Mouse (Mus musculus) hindbrain, embryonic 13.5 days (tissue): ENCODE measurements around the gene Uqcr11. TPM values are rescaled to one million over a fixed set of nuclear protein-coding genes. Genes with fewer than 3 reads are reported as not detected.

Source experiments
- ATAC-seq: fragments of 200-750 bp; cut with Nextera tagmentation; 2 replicates; pipeline ENCODE4 v1.8.0; 2017; ENCODE audit warnings: moderate TSS enrichment; ENCODE audit not compliant: low FRiP score
- H3K27ac ChIP-seq: fragments of 300-500 bp; sonication (generic); 2 replicates; pipeline ENCODE4 v1.5.1; 2015; ENCODE audit warnings: inconsistent platforms, mild to moderate bottlenecking, moderate library complexity
- H3K27me3 ChIP-seq: fragments of 300-500 bp; sonication (generic); 2 replicates; pipeline ENCODE4 v1.6.1; 2015; ENCODE audit warnings: mild to moderate bottlenecking, inconsistent platforms
- H3K36me3 ChIP-seq: fragments of 300-500 bp; sonication (generic); 2 replicates; pipeline ENCODE4 v1.6.1; 2015; ENCODE audit warnings: mild to moderate bottlenecking, inconsistent platforms
- H3K4me1 ChIP-seq: fragments of 300-500 bp; sonication (generic); replicated peaks from 2 replicates; pipeline ENCODE4 v1.6.1; 2015; ENCODE audit warnings: inconsistent platforms
- H3K4me2 ChIP-seq: fragments of 300-500 bp; sonication (generic); 2 replicates; pipeline ENCODE4 v1.6.1; 2015; ENCODE audit warnings: inconsistent platforms, mild to moderate bottlenecking, moderate library complexity
- H3K4me3 ChIP-seq: fragments of 300-500 bp; sonication (generic); 2 replicates; pipeline ENCODE4 v1.5.1; 2015; ENCODE audit warnings: mild to moderate bottlenecking, inconsistent platforms
- H3K9ac ChIP-seq: fragments of 300-500 bp; sonication (generic); 2 replicates; pipeline ENCODE4 v1.6.1; 2015; ENCODE audit warnings: mild to moderate bottlenecking, inconsistent platforms
- H3K9me3 ChIP-seq: fragments of 300-500 bp; sonication (generic); 2 replicates; pipeline ENCODE4 v1.6.1; 2016; ENCODE audit warnings: inconsistent platforms
- WGBS: fragments of 180-500 bp; shearing (Covaris S2); methylation state at CpG from one replicate; pipeline ENCODE4 v1.1.7; 2015; 5-methylcytosine and 5-hydroxymethylcytosine counted together
- polyA plus RNA-seq: library from polyadenylated mRNA; unstranded; fragments of >200 nt; fragmentation: Nextera tagmentation; extraction: Ambion mirVana; gene quantifications from 2 replicates; pipeline ENCODE4 v1.2.1, GENCODE M21; 2015

Gene Uqcr11
- polyA plus RNA-seq, 1 experiment from 2014 or later, result 575 TPM

- no peaks in the 10 kb centered on the region for H3K9me3 ChIP-seq
- peak overlapping the region; percentile 92 for H3K4me3 ChIP-seq
- H3K9ac ChIP-seq, result peak overlapping the region; percentile 94
- peak overlapping the region; percentile 98 for H3K4me2 ChIP-seq
- no peak overlapping the region for H3K27ac ChIP-seq
- H3K4me1 ChIP-seq, result peaks cover 37% of the 10 kb centered on the region
- 60% methylated on average over 10 of the region's 10 CpGs for WGBS
- no peak for ATAC-seq
- peaks cover 54% of the 10 kb centered on the region for H3K36me3 ChIP-seq
- no peaks in the 10 kb centered on the region for H3K27me3 ChIP-seq
These were observed 1.0 kb downstream of the Uqcr11 start for GRCm38 (mm10) chr10:80405481-80406173.

GRCm38 (mm10) chr10:80403044-80403692 lies 3.5 kb downstream of the Uqcr11 start:
- H3K27me3 ChIP-seq, result no peaks in the 10 kb centered on the region
- H3K27ac ChIP-seq, result no peak overlapping the region
- no peak overlapping the region for H3K9ac ChIP-seq
- H3K4me1 ChIP-seq, result peaks cover 44% of the 10 kb centered on the region
- H3K4me2 ChIP-seq, result no peak overlapping the region
- no peak overlapping the region for H3K4me3 ChIP-seq
- 96% methylated on average over 4 of the region's 4 CpGs for WGBS
- no peak for ATAC-seq
- peaks cover 37% of the 10 kb centered on the region for H3K36me3 ChIP-seq
- H3K9me3 ChIP-seq, result no peaks in the 10 kb centered on the region

- Histone ChIP-seq H3K27me3 (no peaks in the 10 kb centered on the region), H3K9ac (peak overlapping the region; percentile 68), H3K27ac (peak overlapping the region; percentile 100), H3K9me3 (no peaks in the 10 kb centered on the region), H3K36me3 (peaks cover 39% of the 10 kb centered on the region), H3K4me2 (peak overlapping the region; percentile 59), H3K4me1 (peaks cover 49% of the 10 kb centered on the region), H3K4me3 (peak overlapping the region; percentile 69; the same call in 1 of the 2 replicates)
- 84% methylated on average over 4 of the region's 4 CpGs for WGBS
- no peak for ATAC-seq
These were observed 5.9 kb downstream of the Uqcr11 start for GRCm38 (mm10) chr10:80400704-80401161.

GRCm38 (mm10) chr10:80399973-80400703 lies 6.5 kb downstream of the Uqcr11 start:
- peak overlapping the region; percentile 68 for H3K9ac ChIP-seq
- no peak for ATAC-seq
- peak overlapping the region; percentile 100 for H3K27ac ChIP-seq
- no peaks in the 10 kb centered on the region for H3K9me3 ChIP-seq
- H3K36me3 ChIP-seq, result peaks cover 45% of the 10 kb centered on the region
- H3K4me3 ChIP-seq, result peak overlapping the region; percentile 69
- H3K4me1 ChIP-seq, result peaks cover 43% of the 10 kb centered on the region
- peak overlapping the region; percentile 59 for H3K4me2 ChIP-seq
- no peaks in the 10 kb centered on the region for H3K27me3 ChIP-seq
- WGBS, result 11% methylated on average over 17 of the region's 17 CpGs

GRCm38 (mm10) chr10:80399191-80399972 lies 7.2 kb downstream of the Uqcr11 start, which contains the start of gene Mbd3:
Gene Mbd3 (minus strand): TSS chr10:80399550.
- ATAC-seq, result peak; percentile 97
- H3K4me3 ChIP-seq, result peak within 1 kb of the TSS; percentile 69
- H3K4me1 ChIP-seq, result peaks cover 37% of the 10 kb centered on the region
- H3K9ac ChIP-seq, result peak within 1 kb of the TSS; percentile 95
- H3K36me3 ChIP-seq, result peaks cover 50% of the 10 kb centered on the region
- H3K4me2 ChIP-seq, result peak within 1 kb of the TSS; percentile 88
- WGBS, result under 1% methylated on average over 66 of the region's 82 CpGs
- peak within 1 kb of the TSS; percentile 100 for H3K27ac ChIP-seq
- no peaks in the 10 kb centered on the region for H3K27me3 ChIP-seq
- no peaks in the 10 kb centered on the region for H3K9me3 ChIP-seq

GRCm38 (mm10) chr10:80398719-80399190 lies 7.9 kb downstream of the Uqcr11 start:
- peak; percentile 77 for ATAC-seq
- WGBS, result under 1% methylated on average over 57 of the region's 59 CpGs
- H3K9ac ChIP-seq, result peak overlapping the region; percentile 95
- peaks cover 37% of the 10 kb centered on the region for H3K4me1 ChIP-seq
- H3K4me3 ChIP-seq, result peak overlapping the region; percentile 69
- H3K36me3 ChIP-seq, result peaks cover 50% of the 10 kb centered on the region
- no peaks in the 10 kb centered on the region for H3K9me3 ChIP-seq
- no peaks in the 10 kb centered on the region for H3K27me3 ChIP-seq
- peak overlapping the region; percentile 88 for H3K4me2 ChIP-seq
- peak overlapping the region; percentile 100 for H3K27ac ChIP-seq

GRCm38 (mm10) chr10:80398174-80398535 lies 8.5 kb downstream of the Uqcr11 start:
- Histone ChIP-seq H3K36me3 (peaks cover 50% of the 10 kb centered on the region), H3K9ac (peak overlapping the region; percentile 95)
- WGBS, result 0% methylated on average over 1 of the region's 1 CpGs

GRCm38 (mm10) chr10:80397524-80398173 lies 9.0 kb downstream of the Uqcr11 start:
- Histone ChIP-seq H3K27me3 (no peaks in the 10 kb centered on the region), H3K4me1 (peaks cover 37% of the 10 kb centered on the region), H3K9me3 (no peaks in the 10 kb centered on the region), H3K36me3 (peaks cover 50% of the 10 kb centered on the region), H3K9ac (peak overlapping the region; percentile 95), H3K4me3 (peak overlapping the region; percentile 69), H3K4me2 (peak overlapping the region; percentile 88), H3K27ac (peak overlapping the region; percentile 100)
- WGBS, result 47% methylated on average over 8 of the region's 8 CpGs
- ATAC-seq, result no peak

More at GRCm38 (mm10) chr10:80398174-80398535, 8.5 kb downstream of the Uqcr11 start:
- no peak for ATAC-seq
- no peaks in the 10 kb centered on the region for H3K27me3 ChIP-seq
- peak overlapping the region; percentile 88 for H3K4me2 ChIP-seq
- peak overlapping the region; percentile 100 for H3K27ac ChIP-seq
- peaks cover 37% of the 10 kb centered on the region for H3K4me1 ChIP-seq
- no peaks in the 10 kb centered on the region for H3K9me3 ChIP-seq
- peak overlapping the region; percentile 69 for H3K4me3 ChIP-seq

- Histone ChIP-seq H3K4me3 (peak overlapping the region; percentile 69), H3K4me1 (peaks cover 37% of the 10 kb centered on the region), H3K27me3 (no peaks in the 10 kb centered on the region), H3K4me2 (peak overlapping the region; percentile 88), H3K36me3 (peaks cover 50% of the 10 kb centered on the region), H3K27ac (peak overlapping the region; percentile 100), H3K9me3 (no peaks in the 10 kb centered on the region), H3K9ac (peak overlapping the region; percentile 95)
- 87% methylated on average over 11 of the region's 11 CpGs for WGBS
- ATAC-seq, result no peak
These were observed 9.7 kb downstream of the Uqcr11 start for GRCm38 (mm10) chr10:80396822-80397523.

GRCm38 (mm10) chr10:80395025-80395627 lies 11.5 kb downstream of the Uqcr11 start:
- Histone ChIP-seq H3K4me1 (peaks cover 26% of the 10 kb centered on the region), H3K4me2 (no peak overlapping the region), H3K4me3 (no peak overlapping the region), H3K27me3 (no peaks in the 10 kb centered on the region), H3K9ac (no peak overlapping the region; the same call in 1 of the 2 replicates), H3K27ac (no peak overlapping the region), H3K9me3 (no peaks in the 10 kb centered on the region), H3K36me3 (peaks cover 58% of the 10 kb centered on the region)
- no peak for ATAC-seq
- 94% methylated on average over 35 of the region's 35 CpGs for WGBS
